Mouse (Mus musculus) kidney, adult 2 months (tissue): ENCODE measurements around the gene Homer3. TPM values are rescaled to one million over a fixed set of nuclear protein-coding genes. Genes with fewer than 3 reads are reported as not detected.

ENCODE experiments used
- DNase-seq: peaks from one replicate; pipeline ENCODE4 v3.0.0; 2021
- H3K27ac ChIP-seq: fragments of 200-500 bp; 2 replicates; pipeline ENCODE4 v1.5.1; 2012; ENCODE audit warnings: low read depth, low read length, control low read depth, inconsistent platforms; ENCODE audit not compliant: insufficient read depth
- H3K27me3 ChIP-seq: fragments of 200-500 bp; replicated peaks from 2 replicates; pipeline ENCODE4 v1.6.1; 2012; ENCODE audit warnings: mild to moderate bottlenecking, moderate library complexity, low read length, inconsistent platforms; ENCODE audit not compliant: control insufficient read depth, insufficient read depth
- H3K36me3 ChIP-seq: fragments of 200-500 bp; 2 replicates; pipeline ENCODE4 v1.6.1; 2012; ENCODE audit warnings: mild to moderate bottlenecking, moderate library complexity, low read length, inconsistent platforms; ENCODE audit not compliant: control insufficient read depth, insufficient read depth
- H3K4me1 ChIP-seq: fragments of 200-500 bp; 2 replicates; pipeline ENCODE4 v1.6.1; 2011; ENCODE audit warnings: low read length; ENCODE audit not compliant: control insufficient read depth, insufficient read depth
- H3K4me3 ChIP-seq: fragments of 200-500 bp; 2 replicates; pipeline ENCODE4 v1.5.1; 2011; ENCODE audit warnings: mild to moderate bottlenecking, low read depth, low read length, control low read depth; ENCODE audit not compliant: insufficient read depth
- CTCF ChIP-seq: fragments of 200-500 bp; conservative IDR thresholded peaks from 2 replicates; pipeline ENCODE4 v1.5.1; 2011; ENCODE audit warnings: low read depth, mild to moderate bottlenecking, control low read depth, low read length, moderate library complexity, mixed read lengths; ENCODE audit not compliant: insufficient read depth, insufficient read length
- POLR2A ChIP-seq: fragments of 200-500 bp; IDR thresholded peaks from one replicate; pipeline ENCODE4 v1.6.1; 2011; ENCODE audit warnings: low read depth, low read length, control low read depth
- WGBS: fragments of 180-500 bp; shearing (Covaris S2); methylation state at CpG from one replicate; pipeline ENCODE4 v1.1.7; 2018; 5-methylcytosine and 5-hydroxymethylcytosine counted together
- polyA plus RNA-seq: library from polyadenylated mRNA; depleted of rRNA; stranded (reverse); fragments of >200 nt; gene quantifications from 2 replicates; pipeline ENCODE4 v1.2.3, GENCODE M21; 2012

Homer3 gene
- polyA plus RNA-seq, 1 experiment = 22.4 TPM

DNA sequence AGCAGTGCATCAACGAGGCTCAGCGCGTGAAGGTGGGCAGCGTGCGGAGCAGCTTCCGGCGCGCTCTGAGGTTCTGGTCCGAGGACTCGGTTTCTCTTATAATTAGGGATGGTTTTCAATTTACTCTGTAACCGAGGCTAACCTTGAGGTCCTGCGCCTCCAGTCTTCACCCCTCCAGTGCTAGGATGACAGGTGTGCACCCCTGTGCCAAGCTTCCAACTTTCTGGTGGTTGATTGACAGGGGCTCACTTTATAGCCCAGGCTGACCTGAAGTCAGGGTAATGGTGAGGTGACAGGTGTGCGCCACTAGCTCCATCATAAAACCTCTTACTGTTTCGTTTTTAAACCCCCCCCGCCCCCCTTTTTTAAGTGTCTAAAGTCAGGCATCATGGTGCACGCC is 20.3 kb downstream of the Homer3 start:
- peak overlapping the region; percentile 93 for H3K27ac ChIP-seq
- peaks cover 6% of the 10 kb centered on the region for H3K4me1 ChIP-seq
- 2% methylated on average over 16 of the region's 16 CpGs for WGBS
- H3K27me3 ChIP-seq = no peaks in the 10 kb centered on the region
- no peaks in the 10 kb centered on the region for H3K36me3 ChIP-seq
- DNase-seq = no peak
- TF ChIP-seq POLR2A = no peak
- TF ChIP-seq CTCF = no peak
- peak overlapping the region; percentile 95 for H3K4me3 ChIP-seq

DNA sequence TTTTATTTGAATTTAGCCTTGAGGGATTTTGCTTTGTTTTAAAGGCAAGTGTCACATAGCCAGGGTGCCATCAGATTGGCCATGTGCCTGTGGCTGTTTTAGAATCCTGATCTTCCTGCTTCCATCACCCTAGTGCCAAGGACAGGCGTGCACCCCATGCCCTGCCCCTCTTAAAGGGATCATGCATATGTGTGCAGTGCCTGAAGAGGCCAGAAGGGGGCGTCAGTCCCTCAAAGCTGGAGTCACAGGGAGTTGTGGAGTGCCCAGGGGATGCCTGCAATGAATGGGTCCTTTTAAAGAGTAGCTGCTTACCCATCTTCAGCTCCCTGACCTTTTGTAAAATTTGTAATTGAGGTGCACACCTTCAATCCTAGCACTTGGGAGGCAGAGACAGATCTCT is 26.7 kb downstream of the Homer3 start:
- no peak for DNase-seq
- TF ChIP-seq POLR2A (no peak), CTCF (peak; percentile 56)
- no peak overlapping the region for H3K27ac ChIP-seq
- H3K36me3 ChIP-seq = no peaks in the 10 kb centered on the region
- no peaks in the 10 kb centered on the region for H3K4me1 ChIP-seq
- no peaks in the 10 kb centered on the region for H3K27me3 ChIP-seq
- WGBS = 40% methylated on average over 2 of the region's 2 CpGs
- no peak overlapping the region for H3K4me3 ChIP-seq

DNA sequence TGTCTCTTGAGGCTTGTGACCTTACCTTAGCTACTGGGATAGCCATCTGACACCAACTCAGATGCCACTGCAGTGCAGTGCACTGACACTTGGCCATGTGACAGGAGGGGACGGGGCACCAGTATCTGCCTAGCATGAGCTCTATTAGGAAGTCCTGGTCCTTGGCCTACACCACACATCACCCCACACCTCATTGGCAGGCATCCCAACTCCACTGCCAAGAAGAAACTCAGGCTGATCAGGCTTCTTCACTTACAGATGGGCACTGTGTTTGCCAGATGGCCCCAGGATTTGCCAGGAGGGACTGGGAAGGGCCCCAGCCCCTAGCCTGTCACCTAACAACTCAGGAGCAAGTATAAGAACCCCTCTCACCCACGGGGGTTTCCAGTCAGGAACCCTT is 30.8 kb downstream of the Homer3 start:
- Histone ChIP-seq H3K4me3 (no peak overlapping the region), H3K27me3 (no peaks in the 10 kb centered on the region), H3K36me3 (no peaks in the 10 kb centered on the region), H3K27ac (no peak overlapping the region), H3K4me1 (0 out of 2 replicates have a peak, but pooled peaks cover 3% of the 10 kb centered on the region)
- no peak for DNase-seq
- no peak for TF ChIP-seq CTCF
- TF ChIP-seq POLR2A = no peak
- 68% methylated on average over 2 of the region's 2 CpGs for WGBS

DNA sequence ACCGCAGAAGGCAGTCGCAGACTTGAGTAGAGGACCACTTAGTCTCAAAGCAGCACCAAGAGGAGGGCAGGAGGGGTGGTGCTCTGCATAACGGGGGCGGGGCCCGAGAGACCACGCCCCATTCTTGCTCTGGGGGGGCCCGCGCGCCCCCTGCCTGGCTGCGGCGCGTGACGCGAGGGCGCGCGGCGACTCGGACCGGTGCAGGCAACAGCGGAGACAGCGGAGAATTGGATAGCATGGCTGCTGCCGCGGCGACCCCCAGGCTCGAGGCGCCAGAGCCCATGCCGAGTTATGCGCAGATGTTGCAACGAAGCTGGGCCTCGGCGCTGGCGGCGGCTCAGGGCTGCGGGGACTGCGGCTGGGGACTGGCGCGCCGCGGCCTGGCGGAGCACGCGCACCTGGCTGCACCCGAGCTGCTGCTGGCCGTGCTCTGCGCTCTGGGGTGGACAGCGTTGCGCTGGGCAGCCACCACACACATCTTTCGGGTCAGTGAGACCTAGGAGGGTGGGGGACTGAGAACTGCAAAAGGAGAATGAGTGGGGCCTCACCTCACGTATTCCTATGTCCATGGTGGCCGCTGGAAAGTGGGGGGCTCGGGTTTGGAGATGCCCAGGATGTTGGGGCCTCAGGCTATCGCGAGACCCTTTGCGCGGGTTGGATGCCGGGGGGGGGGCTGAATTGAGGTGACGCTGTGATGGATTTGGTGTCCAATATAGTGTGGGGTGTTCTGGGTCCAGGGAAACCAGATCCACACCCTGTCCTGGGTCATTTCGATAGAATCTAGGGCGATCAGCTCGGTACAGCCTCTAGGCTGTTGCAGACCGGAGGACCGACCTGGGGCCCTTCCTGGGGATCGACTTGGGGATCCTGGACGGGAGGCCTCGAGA is 33.2 kb downstream of the Homer3 start, which contains the start of gene Cers1:
TSS of gene Cers1 (plus strand) at position 152 of the 887 bp plus-strand sequence.
- 0 out of 2 replicates have a peak, but pooled peaks cover 3% of the 10 kb centered on the region for H3K4me1 ChIP-seq
- H3K4me3 ChIP-seq = peak within 1 kb of the TSS; percentile 52
- H3K27ac ChIP-seq = no peak within 1 kb of the TSS
- TF ChIP-seq CTCF (no peak), POLR2A (no peak)
- H3K27me3 ChIP-seq = no peaks in the 10 kb centered on the region
- DNase-seq = peak; percentile 31
- 5% methylated on average over 66 of the region's 66 CpGs for WGBS
- no peaks in the 10 kb centered on the region for H3K36me3 ChIP-seq

DNA sequence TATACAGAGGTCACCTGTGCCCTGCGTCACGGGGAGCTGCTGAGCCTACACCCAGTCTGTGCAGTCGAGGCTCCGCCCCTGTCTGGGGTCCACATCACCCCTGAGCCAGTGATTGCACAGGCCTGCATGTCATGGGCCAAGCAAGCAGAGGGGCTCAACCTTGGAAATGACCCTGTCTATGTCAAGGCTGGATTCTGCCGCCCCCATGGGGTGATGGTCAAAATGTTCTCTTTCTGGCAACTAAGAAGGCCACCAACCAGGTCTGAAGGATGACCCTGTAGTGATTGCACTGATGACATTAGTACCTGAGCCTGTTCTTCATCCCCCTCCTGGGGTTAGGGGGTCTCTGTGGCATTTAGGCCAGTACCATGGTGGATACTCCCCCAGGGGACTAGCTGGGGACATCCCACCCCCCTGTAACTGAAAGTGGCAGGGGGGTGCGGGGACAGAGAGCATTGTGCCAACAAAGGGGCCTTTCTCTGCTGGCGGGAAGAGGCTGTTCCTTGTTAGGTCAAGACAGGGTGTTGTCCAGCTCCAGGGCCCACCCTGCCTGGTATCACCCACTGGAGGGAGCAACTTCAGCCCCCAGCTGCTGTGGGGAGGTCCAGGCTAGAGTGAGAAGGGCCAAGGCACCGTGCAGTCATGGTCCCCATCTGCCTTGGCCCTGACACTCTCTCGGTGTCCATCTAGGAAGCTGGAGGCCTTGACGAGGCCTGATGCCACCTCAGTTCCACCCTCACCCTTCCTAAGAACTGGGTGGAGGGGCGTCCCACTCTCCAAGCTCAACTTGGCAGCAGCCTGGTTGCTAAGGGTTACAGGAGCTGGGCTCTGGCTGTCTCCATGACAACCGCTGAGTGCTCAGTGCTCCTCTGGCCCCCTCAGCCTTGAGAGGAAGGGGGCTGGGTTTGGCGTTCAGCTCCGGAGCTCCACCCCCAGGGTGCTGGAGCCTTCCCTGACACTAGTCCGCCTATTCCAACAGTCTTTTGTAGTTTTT is 34.2 kb downstream of the Homer3 start:
- TF ChIP-seq POLR2A = no peak
- TF ChIP-seq CTCF = no peak
- 32% methylated on average over 15 of the region's 15 CpGs for WGBS
- DNase-seq = no peak

DNA sequence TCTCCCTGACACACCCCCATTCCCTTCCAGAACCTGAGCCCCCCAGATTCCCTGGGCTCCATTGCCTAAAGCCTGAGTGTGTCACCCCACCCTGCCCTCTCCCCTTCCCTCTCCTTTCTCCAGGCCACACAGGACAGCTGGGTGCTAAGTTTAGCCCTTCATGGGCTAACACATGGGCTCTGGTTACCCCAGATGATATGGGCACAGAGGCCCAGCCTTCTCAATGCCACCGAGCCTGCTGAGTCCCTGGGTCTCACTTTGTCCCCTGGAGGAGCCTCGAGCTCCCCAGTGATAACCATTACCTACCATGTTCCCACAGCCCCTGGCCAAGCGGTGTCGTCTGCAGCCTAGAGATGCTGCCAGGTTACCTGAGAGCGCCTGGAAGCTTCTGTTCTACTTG is 35.2 kb downstream of the Homer3 start:
- WGBS = 93% methylated on average over 5 of the region's 5 CpGs
- Histone ChIP-seq H3K4me3 (no peak overlapping the region), H3K27ac (no peak overlapping the region), H3K36me3 (no peaks in the 10 kb centered on the region), H3K27me3 (no peaks in the 10 kb centered on the region), H3K4me1 (0 out of 2 replicates have a peak, but pooled peaks cover 3% of the 10 kb centered on the region)
- DNase-seq = no peak
- no peak for TF ChIP-seq CTCF

More for the DNA sequence above, 34.2 kb downstream of the Homer3 start:
- Histone ChIP-seq H3K4me3 (no peak overlapping the region), H3K4me1 (0 out of 2 replicates have a peak, but pooled peaks cover 3% of the 10 kb centered on the region), H3K27me3 (no peaks in the 10 kb centered on the region), H3K36me3 (no peaks in the 10 kb centered on the region), H3K27ac (no peak overlapping the region)
